Mouse (Mus musculus) heart, embryonic 14.5 days (tissue): ENCODE measurements around the gene Adora3. TPM values are rescaled to one million over a fixed set of nuclear protein-coding genes. Genes with fewer than 3 reads are reported as not detected.

ENCODE experiments used
- ATAC-seq: fragments of 200-750 bp; cut with Nextera tagmentation; 2 replicates; pipeline ENCODE4 v1.8.0; 2017; ENCODE audit warnings: low read depth, moderate TSS enrichment; ENCODE audit not compliant: insufficient number of reproducible peaks, insufficient read depth, low FRiP score
- H3K27ac ChIP-seq, 2 experiments: fragments of 200-500 bp in 1 of 2; fragments of 300-500 bp in 1 of 2; sonication (generic) in 1 of 2; replicated peaks in 1 of 2; 2 replicates each; pipeline ENCODE4 v1.5.1; 2012 to 2014; ENCODE audit warnings: low read depth in 2 of 2, low read length in 2 of 2, control low read depth in 1 of 2, mild to moderate bottlenecking in 1 of 2, mixed read lengths in 1 of 2; ENCODE audit not compliant: control insufficient read depth in 1 of 2, insufficient read depth in 1 of 2
- H3K27me3 ChIP-seq: fragments of 300-500 bp; sonication (generic); 2 replicates; pipeline ENCODE4 v1.6.1; 2014; ENCODE audit warnings: mild to moderate bottlenecking, low read length, control low read depth; ENCODE audit not compliant: control insufficient read depth, insufficient read depth
- H3K36me3 ChIP-seq: fragments of 300-500 bp; sonication (generic); 2 replicates; pipeline ENCODE4 v1.6.1; 2014; ENCODE audit warnings: mild to moderate bottlenecking, control low read depth, low read length, mixed read lengths; ENCODE audit not compliant: control insufficient read depth, insufficient read depth
- H3K4me1 ChIP-seq, 2 experiments: fragments of 200-500 bp in 1 of 2; fragments of 300-500 bp in 1 of 2; sonication (generic) in 1 of 2; 2 replicates each; pipeline ENCODE4 v1.6.1; 2012 to 2014; ENCODE audit warnings: low read length in 2 of 2, control low read depth in 1 of 2, mixed read lengths in 1 of 2; ENCODE audit not compliant: control insufficient read depth in 2 of 2, insufficient read depth in 2 of 2
- H3K4me2 ChIP-seq: fragments of 300-500 bp; sonication (generic); 2 replicates; pipeline ENCODE4 v1.6.1; 2014; ENCODE audit warnings: mild to moderate bottlenecking, low read length
- H3K4me3 ChIP-seq, 2 experiments: fragments of 200-500 bp in 1 of 2; fragments of 300-500 bp in 1 of 2; sonication (generic) in 1 of 2; 2 replicates each; pipeline ENCODE4 v1.5.1; 2012 to 2014; ENCODE audit warnings: low read length in 2 of 2, mild to moderate bottlenecking in 2 of 2, control low read depth in 1 of 2, low read depth in 1 of 2, moderate library complexity in 1 of 2; ENCODE audit not compliant: control insufficient read depth in 1 of 2, insufficient read depth in 1 of 2
- H3K9ac ChIP-seq: fragments of 300-500 bp; sonication (generic); 2 replicates; pipeline ENCODE4 v1.6.1; 2014; ENCODE audit warnings: mild to moderate bottlenecking, low read length
- H3K9me3 ChIP-seq: fragments of 300-500 bp; sonication (generic); 2 replicates; pipeline ENCODE4 v1.6.1; 2016; ENCODE audit warnings: low read length, control low read depth; ENCODE audit not compliant: control insufficient read depth
- WGBS: fragments of 180-500 bp; shearing (Covaris S2); extraction: QIAGEN DNeasy Blood & Tissue Kit; methylation state at CpG from one replicate; pipeline ENCODE4 v1.1.7; 2014; 5-methylcytosine and 5-hydroxymethylcytosine counted together
- polyA plus RNA-seq: library from polyadenylated mRNA; unstranded; fragments of >200 nt; fragmentation: Nextera tagmentation; extraction: Ambion mirVana; gene quantifications from 2 replicates; pipeline ENCODE4 v1.2.1, GENCODE M21; 2014

The Adora3 gene
- polyA plus RNA-seq, 1 experiment from 2014 or later = not detected

DNA sequence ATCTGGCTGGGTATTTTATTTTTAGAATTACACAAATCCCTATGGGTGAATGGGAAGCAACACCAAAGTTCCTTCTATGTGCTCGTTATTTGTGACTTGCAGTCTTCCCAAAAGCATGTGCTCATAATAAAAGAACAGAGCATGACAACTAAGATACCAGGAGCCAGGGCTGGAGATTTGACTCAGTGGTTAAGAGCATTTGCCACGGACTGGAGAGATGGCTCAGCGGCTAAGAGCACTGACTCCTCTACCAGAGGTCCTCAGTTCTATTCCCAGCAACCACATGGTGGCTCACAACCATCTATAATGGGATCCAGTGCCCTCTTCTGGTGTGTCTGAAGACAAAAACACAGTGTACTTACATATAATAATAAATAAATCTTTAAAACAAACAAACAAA lies 26.2 kb downstream of the Adora3 start:
- Histone ChIP-seq H3K27me3 (peaks cover 9% of the 10 kb centered on the region), H3K4me1 (peaks cover 37 to 39% of the 10 kb centered on the region in 2 experiments), H3K4me3 (no peak overlapping the region), H3K4me2 (no peak overlapping the region), H3K36me3 (no peaks in the 10 kb centered on the region), H3K27ac (no peak overlapping the region), H3K9me3 (no peaks in the 10 kb centered on the region), H3K9ac (no peak overlapping the region)
- no peak for ATAC-seq
- 88% methylated on average over 3 of the region's 3 CpGs for WGBS

GRCm38 (mm10) chr3:105898325-105898724 lies 27.7 kb downstream of the Adora3 start:
- no peak overlapping the region for H3K9ac ChIP-seq
- WGBS = 84% methylated on average over 2 of the region's 2 CpGs
- H3K4me3 ChIP-seq = no peak overlapping the region
- peaks cover 9% of the 10 kb centered on the region for H3K27me3 ChIP-seq
- no peak overlapping the region for H3K4me2 ChIP-seq
- H3K27ac ChIP-seq = no peak overlapping the region
- ATAC-seq = no peak
- peaks cover 24 to 25% of the 10 kb centered on the region in 2 experiments for H3K4me1 ChIP-seq
- no peaks in the 10 kb centered on the region for H3K9me3 ChIP-seq
- H3K36me3 ChIP-seq = no peaks in the 10 kb centered on the region

GRCm38 (mm10) chr3:105898861-105899260 lies 28.2 kb downstream of the Adora3 start:
- H3K4me1 ChIP-seq = peaks cover 23% of the 10 kb centered on the region in 2 experiments
- ATAC-seq = peak; percentile 20; the same call in 1 of the 2 replicates

DNA sequence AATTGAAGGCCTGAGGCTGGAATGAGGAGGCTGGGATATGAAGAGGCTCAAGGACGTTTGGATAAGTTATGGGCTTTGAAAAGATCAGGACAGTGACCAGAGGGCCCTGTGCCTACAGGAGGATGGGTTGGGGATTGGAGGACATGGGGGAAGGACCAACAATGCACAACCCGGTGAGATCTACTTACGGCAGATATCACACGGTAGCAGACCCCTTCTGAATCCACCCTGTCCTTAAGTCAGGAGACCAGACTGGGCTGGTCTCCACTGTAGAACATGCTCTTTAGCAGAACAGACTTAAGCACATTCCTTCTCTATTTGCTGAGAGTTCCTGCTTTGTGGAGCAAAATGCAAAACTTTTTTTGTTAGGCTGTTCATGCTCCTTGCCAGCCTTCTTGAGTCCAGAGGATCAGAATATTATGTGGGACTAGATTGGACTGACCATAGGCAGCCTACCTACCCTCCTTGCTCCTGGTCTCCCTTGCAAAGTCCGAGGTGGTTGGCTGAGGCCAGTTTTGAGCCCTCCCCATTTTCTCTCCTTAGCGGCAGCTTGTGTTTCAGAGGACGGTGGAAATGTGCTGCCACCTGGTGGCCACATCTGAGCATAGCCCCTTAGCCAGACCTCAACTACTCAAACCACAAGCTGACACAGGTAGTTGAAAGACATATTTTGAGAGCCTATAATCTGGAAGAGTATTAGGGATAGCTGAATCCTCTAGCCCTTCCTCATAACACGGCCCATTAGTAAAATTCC lies 28.9 kb downstream of the Adora3 start:
- peaks cover 9% of the 10 kb centered on the region for H3K27me3 ChIP-seq
- no peak overlapping the region for H3K4me2 ChIP-seq
- no peak overlapping the region for H3K4me3 ChIP-seq
- WGBS = 33% methylated on average over 8 of the region's 8 CpGs
- H3K27ac ChIP-seq = peak overlapping the region in 1 of 2 experiments; percentile 31; a peak in 2 of 4 replicates
- H3K9ac ChIP-seq = no peak overlapping the region
- no peaks in the 10 kb centered on the region for H3K36me3 ChIP-seq
- H3K9me3 ChIP-seq = no peaks in the 10 kb centered on the region
- H3K4me1 ChIP-seq = peaks cover 16% of the 10 kb centered on the region in 2 experiments
- no peak for ATAC-seq

More at GRCm38 (mm10) chr3:105898861-105899260, 28.2 kb downstream of the Adora3 start:
- Histone ChIP-seq H3K4me2 (no peak overlapping the region), H3K9me3 (no peaks in the 10 kb centered on the region), H3K4me3 (no peak overlapping the region), H3K27ac (peak overlapping the region in 1 of 2 experiments; percentile 31; a peak in 1 of 4 replicates), H3K27me3 (peaks cover 9% of the 10 kb centered on the region), H3K36me3 (no peaks in the 10 kb centered on the region), H3K9ac (no peak overlapping the region)
- 29% methylated on average over 11 of the region's 11 CpGs for whole genome bisulfite sequencing

- ATAC-seq = no peak
- Histone ChIP-seq H3K27ac (no peak overlapping the region), H3K9me3 (no peaks in the 10 kb centered on the region)
Measured at GRCm38 (mm10) chr3:105900266-105900665, 29.6 kb downstream of the Adora3 start.

GRCm38 (mm10) chr3:105900716-105901115 lies 30.1 kb downstream of the Adora3 start:
- Histone ChIP-seq H3K27ac (no peak overlapping the region), H3K36me3 (no peaks in the 10 kb centered on the region), H3K4me3 (no peak overlapping the region), H3K27me3 (peaks cover 9% of the 10 kb centered on the region), H3K4me2 (no peak overlapping the region), H3K9me3 (no peaks in the 10 kb centered on the region), H3K4me1 (peaks cover 7 to 8% of the 10 kb centered on the region in 2 experiments; a peak in 3 of 4 replicates), H3K9ac (no peak overlapping the region)
- no peak for ATAC-seq
- WGBS = 69% methylated on average over 3 of the region's 3 CpGs

More at GRCm38 (mm10) chr3:105900266-105900665, 29.6 kb downstream of the Adora3 start:
- Histone ChIP-seq H3K9ac (no peak overlapping the region), H3K4me2 (no peak overlapping the region), H3K4me3 (no peak overlapping the region), H3K4me1 (peaks cover 10% of the 10 kb centered on the region in 2 experiments), H3K36me3 (no peaks in the 10 kb centered on the region), H3K27me3 (peaks cover 9% of the 10 kb centered on the region)
- 72% methylated on average over 6 of the region's 6 CpGs for WGBS

DNA sequence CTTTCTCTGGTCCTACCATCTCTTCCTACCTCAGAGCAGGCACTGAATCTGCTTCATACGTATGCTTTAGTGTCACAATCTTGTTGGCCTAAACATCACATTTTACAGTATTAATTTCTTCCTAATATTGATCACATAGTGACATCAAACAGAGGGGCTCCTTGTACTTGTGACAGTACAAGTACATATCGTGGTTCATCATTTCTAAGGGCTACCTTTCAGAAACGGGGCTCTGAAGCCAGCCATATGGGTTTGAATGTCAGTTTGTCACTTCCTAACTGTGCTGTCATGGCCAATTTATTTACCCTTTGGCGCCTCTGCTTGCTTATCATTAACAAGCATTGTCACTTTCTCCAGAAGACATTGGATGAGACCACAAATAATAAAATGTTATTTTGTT lies 30.8 kb downstream of the Adora3 start:
- no peak overlapping the region for H3K9ac ChIP-seq
- peaks cover 7 to 8% of the 10 kb centered on the region in 2 experiments; a peak in 3 of 4 replicates for H3K4me1 ChIP-seq
- no peaks in the 10 kb centered on the region for H3K36me3 ChIP-seq
- no peaks in the 10 kb centered on the region for H3K9me3 ChIP-seq
- H3K4me3 ChIP-seq = no peak overlapping the region
- H3K27me3 ChIP-seq = peaks cover 6% of the 10 kb centered on the region
- H3K4me2 ChIP-seq = no peak overlapping the region
- no peak for ATAC-seq
- WGBS = 67% methylated on average over 4 of the region's 4 CpGs
- no peak overlapping the region for H3K27ac ChIP-seq
